Mouse (Mus musculus): ENCODE measurements around the gene Prpsap2. TPM values are rescaled to one million over a fixed set of nuclear protein-coding genes. Genes with fewer than 3 reads are reported as not detected.
A peak's percentile ranks its signal among the peaks of the same experiment; 100 is the strongest.
"Not testable (repeated sequence)": the region's sequence is repeated elsewhere in the genome, so short reads cannot be mapped to it uniquely, and the experiment has no call there.

Gene Prpsap2
- total RNA-seq (2021) = 1 to 10 TPM; 6.9 to 7.9 TPM
- 5.5 and 8.4 TPM in 2 replicates for polyA plus RNA-seq (2012; rRNA removed)
- long read RNA-seq = 0 reads

GRCm38 (mm10) chr11:61761584-61762407 lies at the start of gene Prpsap2:
Gene Prpsap2 (minus strand): TSS chr11:61762088.
- Histone ChIP-seq H3K79me2 (replicated peaks; ENCODE audit: control insufficient read depth, insufficient read depth, low read length) (no peaks in the 10 kb centered on the region), H3K27me3 (ENCODE audit: control insufficient read depth, insufficient read depth, low read length) (no peaks in the 10 kb centered on the region), H3K4me1 (ENCODE audit: control insufficient read depth, insufficient read depth, low read length) (peaks cover 7% of the 10 kb centered on the region), H3K4me3 (peak within 1 kb of the TSS; percentile 75), H3K27ac (peak within 1 kb of the TSS; percentile 81), H3K36me3 (ENCODE audit: control insufficient read depth, insufficient read depth, low read length) (no peaks in the 10 kb centered on the region; the same call in 1 of the 2 replicates), H3K9ac (ENCODE audit: low read depth, low read length) (peak within 1 kb of the TSS; percentile 89)
- intact Hi-C loops (cut with DNase I) = no loop called here
- WGBS = under 1% methylated on average over 51 of the region's 51 CpGs
- TF ChIP-seq CTCF (IDR thresholded peaks at IDR 0.05) = no peak
- TF ChIP-seq POLR2A (IDR thresholded peaks at IDR 0.05; ENCODE audit: insufficient read depth, low read depth, low read length) = peak; percentile 87
- peak; percentile 98 for DNase-seq

GRCm38 (mm10) chr11:61809793-61810192 lies 47.9 kb upstream of the Prpsap2 start:
- DNase-seq = no peak
- no peak overlapping the region for H3K9ac ChIP-seq (ENCODE audit: low read depth, low read length)
- H3K27me3 ChIP-seq (ENCODE audit: control insufficient read depth, insufficient read depth, low read length) = no peaks in the 10 kb centered on the region
- H3K4me1 ChIP-seq (ENCODE audit: control insufficient read depth, insufficient read depth, low read length) = no peaks in the 10 kb centered on the region
- no peak overlapping the region for H3K4me3 ChIP-seq
- no peak overlapping the region for H3K27ac ChIP-seq
- 71% methylated on average over 4 of the region's 4 CpGs for WGBS
- no peak for TF ChIP-seq CTCF (IDR thresholded peaks at IDR 0.05)
- TF ChIP-seq EP300 (IDR thresholded peaks at IDR 0.05; ENCODE audit: insufficient read depth, low read depth, low read length) = no peak
- no peak for TF ChIP-seq POLR2A (IDR thresholded peaks at IDR 0.05; ENCODE audit: insufficient read depth, low read depth, low read length)
- intact Hi-C loops (cut with DNase I) = no loop called here
- no peaks in the 10 kb centered on the region for H3K79me2 ChIP-seq (replicated peaks; ENCODE audit: control insufficient read depth, insufficient read depth, low read length)
- peaks cover 4% of the 10 kb centered on the region for H3K36me3 ChIP-seq (ENCODE audit: control insufficient read depth, insufficient read depth, low read length)

- intact Hi-C loops (cut with DNase I) = no loop called here
- H3K4me1 ChIP-seq (ENCODE audit: control insufficient read depth, insufficient read depth, low read length) = no peaks in the 10 kb centered on the region
- no peak overlapping the region for H3K27ac ChIP-seq
- no peak overlapping the region for H3K9ac ChIP-seq (ENCODE audit: low read depth, low read length)
- no peaks in the 10 kb centered on the region for H3K79me2 ChIP-seq (replicated peaks; ENCODE audit: control insufficient read depth, insufficient read depth, low read length)
- DNase-seq = no peak
- TF ChIP-seq EP300 (IDR thresholded peaks at IDR 0.05; ENCODE audit: insufficient read depth, low read depth, low read length) (no peak), POLR2A (IDR thresholded peaks at IDR 0.05; ENCODE audit: insufficient read depth, low read depth, low read length) (no peak), CTCF (IDR thresholded peaks at IDR 0.05) (no peak)
- 90% methylated on average over 2 of the region's 2 CpGs for WGBS
- no peak overlapping the region for H3K4me3 ChIP-seq
- H3K36me3 ChIP-seq (ENCODE audit: control insufficient read depth, insufficient read depth, low read length) = peaks cover 4% of the 10 kb centered on the region
- H3K27me3 ChIP-seq (ENCODE audit: control insufficient read depth, insufficient read depth, low read length) = no peaks in the 10 kb centered on the region
Measured at GRCm38 (mm10) chr11:61808551-61809117, 46.7 kb upstream of the Prpsap2 start.

GRCm38 (mm10) chr11:61793441-61793840 lies 31.6 kb upstream of the Prpsap2 start:
- no peaks in the 10 kb centered on the region for H3K27me3 ChIP-seq (ENCODE audit: control insufficient read depth, insufficient read depth, low read length)
- no peak overlapping the region for H3K27ac ChIP-seq
- H3K9ac ChIP-seq (ENCODE audit: low read depth, low read length) = no peak overlapping the region
- no peaks in the 10 kb centered on the region for H3K79me2 ChIP-seq (replicated peaks; ENCODE audit: control insufficient read depth, insufficient read depth, low read length)
- TF ChIP-seq POLR2A (IDR thresholded peaks at IDR 0.05; ENCODE audit: insufficient read depth, low read depth, low read length) (no peak), EP300 (IDR thresholded peaks at IDR 0.05; ENCODE audit: insufficient read depth, low read depth, low read length) (no peak), CTCF (IDR thresholded peaks at IDR 0.05) (no peak)
- DNase-seq = peak in 1 of 2 experiments; percentile 13
- WGBS = 70% methylated on average over 1 of the region's 1 CpGs
- no peaks in the 10 kb centered on the region; the same call in 1 of the 2 replicates for H3K4me1 ChIP-seq (ENCODE audit: control insufficient read depth, insufficient read depth, low read length)
- H3K36me3 ChIP-seq (ENCODE audit: control insufficient read depth, insufficient read depth, low read length) = peaks cover 2% of the 10 kb centered on the region; the same call in 1 of the 2 replicates
- intact Hi-C loops (cut with DNase I) = no loop called here
- no peak overlapping the region for H3K4me3 ChIP-seq

- H3K36me3 ChIP-seq (ENCODE audit: control insufficient read depth, insufficient read depth, low read length) = no peaks in the 10 kb centered on the region; the same call in 1 of the 2 replicates
- intact Hi-C loops (cut with DNase I) = no loop called here
- H3K27me3 ChIP-seq (ENCODE audit: control insufficient read depth, insufficient read depth, low read length) = no peaks in the 10 kb centered on the region
- H3K4me3 ChIP-seq = no peak overlapping the region
- TF ChIP-seq POLR2A (IDR thresholded peaks at IDR 0.05; ENCODE audit: insufficient read depth, low read depth, low read length) (no peak), EP300 (IDR thresholded peaks at IDR 0.05; ENCODE audit: insufficient read depth, low read depth, low read length) (no peak), CTCF (IDR thresholded peaks at IDR 0.05) (no peak)
- H3K27ac ChIP-seq = no peak overlapping the region
- H3K79me2 ChIP-seq (replicated peaks; ENCODE audit: control insufficient read depth, insufficient read depth, low read length) = no peaks in the 10 kb centered on the region
- 89% methylated on average over 1 of the region's 1 CpGs for WGBS
- H3K9ac ChIP-seq (ENCODE audit: low read depth, low read length) = no peak overlapping the region
- H3K4me1 ChIP-seq (ENCODE audit: control insufficient read depth, insufficient read depth, low read length) = no peaks in the 10 kb centered on the region; the same call in 1 of the 2 replicates
- DNase-seq = no peak
Measured at GRCm38 (mm10) chr11:61788550-61788949, 26.7 kb upstream of the Prpsap2 start.

- H3K27me3 ChIP-seq (ENCODE audit: control insufficient read depth, insufficient read depth, low read length); H3K27ac ChIP-seq; DNase-seq; H3K4me3 ChIP-seq; intact Hi-C loops (cut with DNase I); H3K36me3 ChIP-seq (ENCODE audit: control insufficient read depth, insufficient read depth, low read length); H3K79me2 ChIP-seq (replicated peaks; ENCODE audit: control insufficient read depth, insufficient read depth, low read length); H3K4me1 ChIP-seq (ENCODE audit: control insufficient read depth, insufficient read depth, low read length); H3K9ac ChIP-seq (ENCODE audit: low read depth, low read length): not testable (repeated sequence)
- WGBS = 96% methylated on average over 3 of the region's 3 CpGs
Measured at GRCm38 (mm10) chr11:61782526-61782925, 20.6 kb upstream of the Prpsap2 start.

Measured in heart, adult 2 months (tissue).